Mouse (Mus musculus): Measurements from ENCODE around the gene Ugdh.

DNA sequence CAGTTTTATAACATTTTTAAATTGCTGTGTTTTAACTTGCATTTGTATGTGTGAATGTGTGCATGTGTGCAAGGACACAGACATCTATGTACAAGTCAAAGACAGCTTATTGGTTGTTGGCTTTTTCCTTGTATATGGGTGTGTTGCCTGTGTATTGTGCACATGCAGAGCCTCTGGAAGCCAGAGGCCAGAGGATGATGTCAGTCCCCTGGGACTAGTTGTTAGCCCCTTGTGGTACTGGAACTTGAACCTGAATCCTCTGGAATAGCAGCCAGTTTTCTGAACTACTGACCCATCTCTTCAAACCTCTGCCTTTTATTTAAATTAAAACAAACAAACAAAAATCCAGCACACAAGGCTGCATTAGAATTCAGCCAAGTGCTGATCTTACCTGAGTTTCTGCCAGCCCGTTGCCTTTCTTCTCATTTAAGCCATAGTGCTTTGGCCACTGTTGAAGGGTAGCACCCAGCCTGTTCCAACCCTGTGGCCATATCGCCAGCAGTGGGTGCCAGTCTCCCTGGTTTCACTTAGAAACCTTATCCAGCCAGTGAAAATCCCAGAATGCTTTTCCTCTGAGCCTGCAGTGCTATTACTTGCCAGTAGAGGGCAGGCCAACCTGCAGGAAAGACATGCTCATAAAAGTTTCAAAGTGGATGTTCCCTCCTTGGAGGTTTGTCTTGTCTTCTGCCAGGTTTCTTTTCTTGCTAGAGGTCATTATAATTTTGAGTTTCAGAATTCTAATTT is 34.3 kb downstream of the Ugdh start:
- TF ChIP-seq POLR2A (IDR thresholded peaks at IDR 0.05; ENCODE audit: borderline replicate concordance, extremely low read depth, insufficient read depth, insufficient read length, poor library complexity, severe bottlenecking), result no peak
- TF ChIP-seq CTCF (IDR thresholded peaks at IDR 0.05; ENCODE audit: borderline replicate concordance, extremely low read depth, insufficient read depth, insufficient read length), result peak; percentile 93
